Mouse (Mus musculus) olfactory bulb, adult 2 months (tissue): ENCODE measurements around the gene Ip6k3. TPM values are rescaled to one million over a fixed set of nuclear protein-coding genes. Genes with fewer than 3 reads are reported as not detected.
A peak's percentile ranks its signal among the peaks of the same experiment; 100 is the strongest.

Source experiments
- H3K27ac ChIP-seq: fragments of 200-500 bp; 2 replicates; pipeline ENCODE4 v1.5.1; 2012; ENCODE audit warnings: low read depth, low read length; ENCODE audit not compliant: insufficient read depth
- H3K4me1 ChIP-seq: fragments of 200-500 bp; 2 replicates; pipeline ENCODE4 v1.6.1; 2012; ENCODE audit warnings: low read length; ENCODE audit not compliant: control insufficient read depth, insufficient read depth
- H3K4me3 ChIP-seq: fragments of 200-500 bp; 2 replicates; pipeline ENCODE4 v1.5.1; 2012; ENCODE audit warnings: mild to moderate bottlenecking, low read depth, low read length, moderate library complexity; ENCODE audit not compliant: insufficient read depth
- CTCF ChIP-seq: fragments of 200-500 bp; IDR thresholded peaks from 2 replicates; pipeline ENCODE4 v1.5.1; 2012; ENCODE audit warnings: low read depth, mild to moderate bottlenecking, low read length, moderate library complexity; ENCODE audit not compliant: insufficient read depth
- POLR2A ChIP-seq: fragments of 200-500 bp; IDR thresholded peaks from 2 replicates; pipeline ENCODE4 v1.6.1; 2012; ENCODE audit warnings: mild to moderate bottlenecking, low read depth, low read length, moderate library complexity; ENCODE audit not compliant: insufficient read depth
- WGBS: fragments of 180-500 bp; shearing (Covaris S2); methylation state at CpG from one replicate; pipeline ENCODE4 v1.1.7; 2018; 5-methylcytosine and 5-hydroxymethylcytosine counted together
- polyA plus RNA-seq: library from polyadenylated mRNA; stranded (reverse); fragments of >200 nt; gene quantifications from 2 replicates; pipeline ENCODE4 v1.2.4, GENCODE M21; 2012; ENCODE audit warnings: low replicate concordance; ENCODE audit not compliant: missing spikeins, insufficient read depth, insufficient read length

Gene Ip6k3
- polyA plus RNA-seq: not detected in 2 replicates

GRCm38 (mm10) chr17:27167545-27167944 is at the start of gene Ip6k3:
Gene Ip6k3, minus strand, starts transcription at chr17:27167795.
- TF ChIP-seq CTCF (no peak), POLR2A (no peak)
- Histone ChIP-seq H3K4me1 (peaks cover 17% of the 10 kb centered on the region), H3K4me3 (no peak within 1 kb of the TSS), H3K27ac (no peak within 1 kb of the TSS)
- WGBS: 61% methylated on average over 4 of the region's 4 CpGs

GRCm38 (mm10) chr17:27212768-27213525 is 45.4 kb upstream of the Ip6k3 start:
- 0 out of 2 replicates have a peak, but pooled peaks have one; percentile 22 for TF ChIP-seq CTCF
- TF ChIP-seq POLR2A: no peak
- H3K4me1 ChIP-seq: peaks cover 15% of the 10 kb centered on the region
- 22% methylated on average over 11 of the region's 11 CpGs for WGBS
- H3K27ac ChIP-seq: no peak overlapping the region
- H3K4me3 ChIP-seq: no peak overlapping the region

GRCm38 (mm10) chr17:27212006-27212405 is 44.4 kb upstream of the Ip6k3 start:
- WGBS: 74% methylated on average over 6 of the region's 6 CpGs

GRCm38 (mm10) chr17:27207113-27207707 is 39.6 kb upstream of the Ip6k3 start:
- WGBS: 59% methylated on average over 11 of the region's 11 CpGs
- Histone ChIP-seq H3K4me3 (no peak overlapping the region), H3K4me1 (peaks cover 31% of the 10 kb centered on the region), H3K27ac (no peak overlapping the region)
- TF ChIP-seq POLR2A: no peak
- no peak for TF ChIP-seq CTCF

More at GRCm38 (mm10) chr17:27212006-27212405, 44.4 kb upstream of the Ip6k3 start:
- Histone ChIP-seq H3K4me1 (peaks cover 15% of the 10 kb centered on the region), H3K4me3 (no peak overlapping the region), H3K27ac (no peak overlapping the region)
- TF ChIP-seq POLR2A: no peak
- no peak for TF ChIP-seq CTCF

GRCm38 (mm10) chr17:27204075-27204909 is 36.7 kb upstream of the Ip6k3 start, which contains the start of gene Lemd2:
Gene Lemd2, minus strand, starts transcription at chr17:27204469.
- peaks cover 53% of the 10 kb centered on the region for H3K4me1 ChIP-seq
- peak within 1 kb of the TSS; percentile 93 for H3K4me3 ChIP-seq
- WGBS: 4% methylated on average over 92 of the region's 97 CpGs
- TF ChIP-seq CTCF: no peak
- TF ChIP-seq POLR2A: peak; percentile 50; the same call in 1 of the 2 replicates
- peak within 1 kb of the TSS; percentile 63 for H3K27ac ChIP-seq

- TF ChIP-seq POLR2A (no peak), CTCF (no peak)
- peak overlapping the region; percentile 63 for H3K27ac ChIP-seq
- under 1% methylated on average over 73 of the region's 74 CpGs for WGBS
- peaks cover 53% of the 10 kb centered on the region for H3K4me1 ChIP-seq
- peak overlapping the region; percentile 93 for H3K4me3 ChIP-seq
Measured at GRCm38 (mm10) chr17:27203358-27204074, 35.9 kb upstream of the Ip6k3 start.

- Histone ChIP-seq H3K4me3 (peak overlapping the region; percentile 93), H3K4me1 (peaks cover 51% of the 10 kb centered on the region), H3K27ac (no peak overlapping the region)
- TF ChIP-seq CTCF (no peak), POLR2A (no peak)
- 36% methylated on average over 14 of the region's 14 CpGs for WGBS
Measured at GRCm38 (mm10) chr17:27202919-27203357, 35.3 kb upstream of the Ip6k3 start.

GRCm38 (mm10) chr17:27201981-27202380 is 34.4 kb upstream of the Ip6k3 start:
- Histone ChIP-seq H3K27ac (no peak overlapping the region), H3K4me3 (no peak overlapping the region), H3K4me1 (peaks cover 45% of the 10 kb centered on the region)
- WGBS: 89% methylated on average over 2 of the region's 2 CpGs
- no peak for TF ChIP-seq POLR2A
- no peak for TF ChIP-seq CTCF
